Mouse (Mus musculus) liver, embryonic 14.5 days (tissue): ENCODE results near the gene Gngt2.

Experiments used
- CTCF ChIP-seq: IDR thresholded peaks from 2 replicates; pipeline ENCODE4 v1.5.1; 2016; ENCODE audit warnings: antibody characterized with exemption, low read depth, control low read depth
- EP300 ChIP-seq: IDR thresholded peaks from 2 replicates; pipeline ENCODE4 v1.6.1; 2016; ENCODE audit warnings: antibody characterized with exemption, low read depth

DNA sequence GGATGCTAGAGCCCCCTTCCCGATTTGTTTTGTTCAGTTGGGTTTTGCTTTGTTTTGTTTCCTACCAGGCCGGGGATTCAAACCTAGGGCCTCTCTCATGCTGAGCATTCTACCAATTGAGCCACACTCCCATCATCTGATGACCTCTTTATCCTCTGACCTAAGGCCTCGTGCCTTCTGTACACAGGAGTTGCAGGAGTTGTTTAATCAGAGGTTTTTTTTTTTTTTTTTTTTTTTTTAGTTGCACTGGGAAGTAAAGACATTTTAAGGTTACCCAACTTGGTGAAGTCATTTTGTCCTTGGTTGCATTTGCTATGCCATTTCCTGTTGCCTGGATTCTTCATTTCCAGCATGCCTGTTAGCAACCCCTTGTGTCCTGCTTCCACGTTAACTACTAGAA is 32.4 kb downstream of the Gngt2 start:
- TF ChIP-seq CTCF (no peak), EP300 (no peak)
